Mouse (Mus musculus): Measurements from ENCODE around the gene Sept9.

Sept9 gene

GRCm38 (mm10) chr11:117199282-117200175, at the start of gene Sept9:
TSS of gene Sept9 (plus strand) at chr11:117199661.
- DNase-seq (ENCODE audit: low spot score) = peak; percentile 50

GRCm38 (mm10) chr11:117150467-117150966, 48.9 kb upstream of the Sept9 start:
- no peak for DNase-seq (ENCODE audit: low spot score)

GRCm38 (mm10) chr11:117151461-117151860, 48.0 kb upstream of the Sept9 start:
- no peak for DNase-seq (ENCODE audit: low spot score)

GRCm38 (mm10) chr11:117152541-117152940, 46.9 kb upstream of the Sept9 start:
- DNase-seq (ENCODE audit: low spot score) = no peak

GRCm38 (mm10) chr11:117153553-117153952, 45.9 kb upstream of the Sept9 start:
- no peak for DNase-seq (ENCODE audit: low spot score)

- peak; percentile 79 for DNase-seq (ENCODE audit: low spot score)
Observed at GRCm38 (mm10) chr11:117154088-117154815, 45.2 kb upstream of the Sept9 start.

- DNase-seq (ENCODE audit: low spot score) = peak; percentile 78
Observed at GRCm38 (mm10) chr11:117156725-117157124, 42.7 kb upstream of the Sept9 start.

GRCm38 (mm10) chr11:117158343-117158742, 41.1 kb upstream of the Sept9 start:
- no peak for DNase-seq (ENCODE audit: low spot score)

GRCm38 (mm10) chr11:117159257-117159945, 40.1 kb upstream of the Sept9 start:
- no peak for DNase-seq (ENCODE audit: low spot score)

- DNase-seq (ENCODE audit: low spot score) = no peak
Observed at GRCm38 (mm10) chr11:117159946-117160307, 39.5 kb upstream of the Sept9 start.

- no peak for DNase-seq (ENCODE audit: low spot score)
Observed at GRCm38 (mm10) chr11:117160791-117161190, 38.7 kb upstream of the Sept9 start.

- DNase-seq (ENCODE audit: low spot score) = no peak
Observed at GRCm38 (mm10) chr11:117161574-117161973, 37.9 kb upstream of the Sept9 start.

- DNase-seq (ENCODE audit: low spot score) = no peak
Observed at GRCm38 (mm10) chr11:117163098-117163497, 36.4 kb upstream of the Sept9 start.

- no peak for DNase-seq (ENCODE audit: low spot score)
Observed at GRCm38 (mm10) chr11:117163771-117164170, 35.7 kb upstream of the Sept9 start.

GRCm38 (mm10) chr11:117168278-117169087, 31.0 kb upstream of the Sept9 start:
- no peak for DNase-seq (ENCODE audit: low spot score)

- DNase-seq (ENCODE audit: low spot score) = no peak
Observed at GRCm38 (mm10) chr11:117169088-117169635, 30.3 kb upstream of the Sept9 start.

GRCm38 (mm10) chr11:117169801-117170565, 29.5 kb upstream of the Sept9 start:
- DNase-seq (ENCODE audit: low spot score) = no peak

- DNase-seq (ENCODE audit: low spot score) = no peak
Observed at GRCm38 (mm10) chr11:117174098-117174892, 25.2 kb upstream of the Sept9 start.

- no peak for DNase-seq (ENCODE audit: low spot score)
Observed at GRCm38 (mm10) chr11:117174924-117175323, 24.5 kb upstream of the Sept9 start.

- DNase-seq (ENCODE audit: low spot score) = no peak
Observed at GRCm38 (mm10) chr11:117175472-117175871, 24.0 kb upstream of the Sept9 start.

Measured in yolk sac, embryonic 10.5 days (tissue).